Mouse (Mus musculus) stomach, embryonic 14.5 days (tissue): ENCODE measurements around the gene Zbtb16. TPM values are rescaled to one million over a fixed set of nuclear protein-coding genes. Genes with fewer than 3 reads are reported as not detected.

Experiments
- ATAC-seq: fragments of 200-750 bp; cut with Nextera tagmentation; 2 replicates; pipeline ENCODE4 v1.8.0; 2017; ENCODE audit warnings: low read depth, moderate TSS enrichment; ENCODE audit not compliant: insufficient number of reproducible peaks, insufficient read depth, low FRiP score
- H3K27ac ChIP-seq: fragments of 300-500 bp; sonication (generic); 2 replicates; pipeline ENCODE4 v1.5.1; 2014; ENCODE audit warnings: mild to moderate bottlenecking, low read length, moderate library complexity, mixed read lengths
- H3K27me3 ChIP-seq: fragments of 300-500 bp; sonication (generic); 2 replicates; pipeline ENCODE4 v1.6.1; 2014; ENCODE audit warnings: low read length, control low read depth, mixed read lengths; ENCODE audit not compliant: control insufficient read depth, insufficient read depth
- H3K36me3 ChIP-seq: fragments of 300-500 bp; sonication (generic); 2 replicates; pipeline ENCODE4 v1.6.1; 2014; ENCODE audit warnings: mild to moderate bottlenecking, control low read depth, low read length, moderate library complexity, mixed read lengths; ENCODE audit not compliant: control insufficient read depth, insufficient read depth
- H3K4me1 ChIP-seq: fragments of 300-500 bp; sonication (generic); 2 replicates; pipeline ENCODE4 v1.6.1; 2014; ENCODE audit warnings: low read length, control low read depth, mixed read lengths; ENCODE audit not compliant: control insufficient read depth, insufficient read depth
- H3K4me2 ChIP-seq: fragments of 300-500 bp; sonication (generic); replicated peaks from 2 replicates; pipeline ENCODE4 v1.6.1; 2014; ENCODE audit warnings: low read depth, low read length, control low read depth
- H3K4me3 ChIP-seq: fragments of 300-500 bp; sonication (generic); 2 replicates; pipeline ENCODE4 v1.5.1; 2014; ENCODE audit warnings: low read depth, low read length, control low read depth
- H3K9ac ChIP-seq: fragments of 300-500 bp; sonication (generic); replicated peaks from 2 replicates; pipeline ENCODE4 v1.6.1; 2014; ENCODE audit warnings: low read depth, mild to moderate bottlenecking, control low read depth, low read length, moderate library complexity, mixed read lengths
- H3K9me3 ChIP-seq: fragments of 300-500 bp; sonication (generic); 2 replicates; pipeline ENCODE4 v1.6.1; 2016; ENCODE audit warnings: low read depth, low read length, control low read depth; ENCODE audit not compliant: control insufficient read depth
- WGBS: fragments of 180-500 bp; shearing (Covaris S2); extraction: QIAGEN DNeasy Blood & Tissue Kit; methylation state at CpG from one replicate; pipeline ENCODE4 v1.1.7; 2014; 5-methylcytosine and 5-hydroxymethylcytosine counted together
- polyA plus RNA-seq: library from polyadenylated mRNA; unstranded; fragments of >200 nt; fragmentation: Nextera tagmentation; extraction: Ambion mirVana; gene quantifications from 2 replicates; pipeline ENCODE4 v1.2.1, GENCODE M21; 2014

The Zbtb16 gene
- polyA plus RNA-seq, 1 experiment from 2014 or later = 6.6 TPM

- 91% methylated on average over 6 of the region's 6 CpGs for WGBS
- no peak overlapping the region for H3K4me3 ChIP-seq
- H3K27ac ChIP-seq = no peak overlapping the region
- no peak overlapping the region for H3K4me2 ChIP-seq
- no peak for ATAC-seq
- H3K9ac ChIP-seq = no peak overlapping the region
- H3K4me1 ChIP-seq = 0 out of 2 replicates have a peak, but pooled peaks cover 6% of the 10 kb centered on the region
- no peaks in the 10 kb centered on the region for H3K27me3 ChIP-seq
- H3K36me3 ChIP-seq = no peaks in the 10 kb centered on the region
- no peaks in the 10 kb centered on the region for H3K9me3 ChIP-seq
Observed at GRCm38 (mm10) chr9:48725161-48725560, 110.9 kb downstream of the Zbtb16 start.

- H3K27me3 ChIP-seq = no peaks in the 10 kb centered on the region
- no peak overlapping the region for H3K4me3 ChIP-seq
- H3K9ac ChIP-seq = no peak overlapping the region
- no peaks in the 10 kb centered on the region for H3K36me3 ChIP-seq
- H3K4me1 ChIP-seq = 0 out of 2 replicates have a peak, but pooled peaks cover 6% of the 10 kb centered on the region
- WGBS = 53% methylated on average over 3 of the region's 3 CpGs
- H3K4me2 ChIP-seq = no peak overlapping the region
- no peaks in the 10 kb centered on the region for H3K9me3 ChIP-seq
- no peak for ATAC-seq
- no peak overlapping the region for H3K27ac ChIP-seq
Observed at GRCm38 (mm10) chr9:48724733-48725132, 111.3 kb downstream of the Zbtb16 start.

DNA sequence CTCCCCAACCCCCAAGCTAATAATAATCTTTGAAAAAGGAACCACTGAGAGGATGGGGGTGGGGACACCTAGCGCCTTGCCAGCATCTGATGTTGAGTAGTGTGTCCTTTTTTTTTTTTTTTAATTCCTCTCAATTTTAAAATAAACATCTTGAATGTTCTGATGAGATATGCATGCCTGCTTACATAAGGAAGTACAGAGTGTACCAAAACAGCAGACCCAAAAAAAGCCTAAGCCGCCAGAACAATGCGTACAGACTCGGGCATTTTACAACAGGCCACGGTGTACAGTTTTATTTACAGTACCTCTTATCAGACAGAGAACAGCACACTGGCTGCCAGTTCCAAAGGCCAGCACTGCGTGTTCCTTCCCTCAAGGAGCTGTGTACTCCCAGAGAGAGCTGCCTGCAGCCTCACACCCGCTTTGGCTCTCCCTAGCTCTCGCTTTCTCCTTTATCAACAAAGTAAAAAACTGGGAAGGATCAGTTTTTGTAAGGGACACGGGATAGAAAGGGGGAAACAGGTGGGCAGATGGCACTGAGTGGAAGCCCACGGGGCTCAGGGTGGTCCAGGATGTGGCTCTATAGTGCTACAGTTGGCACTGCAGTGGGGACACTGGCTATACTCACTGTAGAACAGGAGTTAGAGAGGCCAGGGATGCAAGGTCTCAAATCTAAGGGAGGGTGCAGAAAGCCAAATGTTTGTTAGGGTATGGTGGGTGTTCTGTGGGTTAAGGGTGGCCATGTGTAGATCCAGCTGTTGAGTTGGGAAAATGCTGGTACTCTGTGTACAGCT lies 112.3 kb downstream of the Zbtb16 start:
- 37% methylated on average over 10 of the region's 10 CpGs for WGBS
- Histone ChIP-seq H3K27me3 (no peaks in the 10 kb centered on the region), H3K4me2 (no peak overlapping the region), H3K9ac (no peak overlapping the region), H3K4me1 (0 out of 2 replicates have a peak, but pooled peaks cover 6% of the 10 kb centered on the region), H3K36me3 (no peaks in the 10 kb centered on the region), H3K4me3 (no peak overlapping the region), H3K27ac (no peak overlapping the region), H3K9me3 (no peaks in the 10 kb centered on the region)
- ATAC-seq = peak; percentile 56; the same call in 1 of the 2 replicates

DNA sequence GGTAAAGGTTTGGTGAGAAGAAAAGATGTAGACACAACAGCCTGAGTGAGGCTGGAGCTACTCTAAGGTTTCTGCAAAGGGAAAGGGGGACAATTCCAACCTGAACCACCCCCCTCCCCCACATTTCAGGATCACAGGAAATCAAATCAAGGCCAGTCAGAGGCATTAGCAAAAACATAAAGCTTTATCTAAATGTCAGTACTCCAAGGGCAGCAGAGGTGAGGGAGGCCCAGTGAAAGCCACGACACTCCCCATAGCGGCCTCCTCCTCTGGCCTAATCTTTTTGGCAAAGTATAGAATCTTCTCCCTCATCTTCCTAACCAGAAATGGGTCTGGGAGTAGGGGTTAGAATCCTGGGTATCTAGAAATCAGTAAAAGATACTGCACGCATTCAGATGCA lies 113.0 kb downstream of the Zbtb16 start:
- Histone ChIP-seq H3K9me3 (no peaks in the 10 kb centered on the region), H3K4me3 (no peak overlapping the region), H3K4me1 (0 out of 2 replicates have a peak, but pooled peaks cover 6% of the 10 kb centered on the region), H3K36me3 (no peaks in the 10 kb centered on the region), H3K4me2 (no peak overlapping the region), H3K27ac (no peak overlapping the region), H3K9ac (no peak overlapping the region), H3K27me3 (no peaks in the 10 kb centered on the region)
- ATAC-seq = no peak
- 53% methylated on average over 3 of the region's 3 CpGs for whole genome bisulfite sequencing

GRCm38 (mm10) chr9:48722261-48722920 lies 113.6 kb downstream of the Zbtb16 start:
- WGBS = 89% methylated on average over 3 of the region's 3 CpGs
- Histone ChIP-seq H3K27me3 (no peaks in the 10 kb centered on the region), H3K9me3 (no peaks in the 10 kb centered on the region), H3K4me3 (no peak overlapping the region), H3K9ac (no peak overlapping the region), H3K4me2 (no peak overlapping the region), H3K27ac (no peak overlapping the region), H3K4me1 (0 out of 2 replicates have a peak, but pooled peaks cover 6% of the 10 kb centered on the region), H3K36me3 (no peaks in the 10 kb centered on the region)
- no peak for ATAC-seq

DNA sequence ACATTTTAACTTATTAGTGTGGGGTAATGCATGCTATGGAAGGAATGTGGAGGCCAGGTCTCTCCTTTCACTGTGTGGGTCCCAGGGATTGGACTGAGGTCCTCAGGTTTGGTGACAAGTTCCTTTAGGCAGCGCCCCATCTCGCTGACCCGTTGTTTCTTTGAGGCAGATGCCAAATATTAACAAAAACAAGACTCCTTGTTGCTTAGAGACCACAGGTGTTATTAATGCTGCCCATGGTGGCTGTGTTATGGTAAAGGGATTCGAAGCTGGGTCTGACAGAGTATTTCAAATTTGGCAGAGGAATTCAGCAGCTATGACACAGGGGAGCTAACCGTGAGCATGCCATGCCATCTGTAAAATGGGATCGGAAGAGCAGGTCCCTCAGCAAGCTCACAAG lies 114.4 kb downstream of the Zbtb16 start:
- Histone ChIP-seq H3K9ac (no peak overlapping the region), H3K4me1 (0 out of 2 replicates have a peak, but pooled peaks cover 6% of the 10 kb centered on the region), H3K9me3 (no peaks in the 10 kb centered on the region), H3K4me2 (no peak overlapping the region), H3K36me3 (no peaks in the 10 kb centered on the region), H3K4me3 (no peak overlapping the region), H3K27me3 (no peaks in the 10 kb centered on the region), H3K27ac (no peak overlapping the region)
- no peak for ATAC-seq
- 87% methylated on average over 6 of the region's 6 CpGs for WGBS

- Histone ChIP-seq H3K4me3 (no peak overlapping the region), H3K27me3 (no peaks in the 10 kb centered on the region), H3K9me3 (no peaks in the 10 kb centered on the region), H3K4me1 (0 out of 2 replicates have a peak, but pooled peaks cover 6% of the 10 kb centered on the region), H3K9ac (no peak overlapping the region), H3K27ac (no peak overlapping the region), H3K36me3 (no peaks in the 10 kb centered on the region), H3K4me2 (no peak overlapping the region)
- ATAC-seq = no peak
- WGBS = 79% methylated on average over 3 of the region's 3 CpGs
Observed at GRCm38 (mm10) chr9:48721172-48721571, 114.8 kb downstream of the Zbtb16 start.

DNA sequence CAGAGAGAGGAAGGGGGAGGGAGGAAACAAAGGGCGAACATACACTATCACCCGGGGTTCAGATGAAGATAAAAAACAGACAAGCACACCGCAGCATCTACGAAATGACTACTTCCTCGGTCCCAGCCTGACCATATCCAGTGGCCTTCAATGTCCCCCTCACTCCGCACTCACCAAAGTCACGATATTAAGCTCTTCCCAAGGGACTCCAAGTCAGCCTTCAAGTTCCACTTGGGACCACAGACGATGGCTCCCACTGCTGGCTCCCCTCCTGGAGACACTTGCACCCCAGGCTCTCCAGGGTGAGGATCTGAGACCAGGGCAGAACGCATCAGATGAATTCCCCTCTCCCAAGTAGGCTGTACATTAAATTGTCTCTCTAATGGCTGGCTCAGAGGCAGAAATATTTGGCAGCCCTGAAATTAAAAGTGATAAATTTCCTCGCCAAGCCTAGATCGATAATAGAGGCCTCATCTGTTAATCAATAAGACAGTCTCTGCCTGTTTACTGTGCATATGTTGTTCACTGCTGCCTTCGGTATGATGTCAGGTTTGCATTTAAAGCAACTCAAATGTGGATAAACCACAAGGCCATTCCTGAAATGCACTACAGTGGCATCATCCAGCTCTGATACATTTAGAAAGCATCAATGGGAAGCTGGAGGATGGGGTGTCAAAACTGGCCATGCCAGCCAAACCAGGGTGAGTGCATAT lies 115.6 kb downstream of the Zbtb16 start:
- Histone ChIP-seq H3K4me3 (no peak overlapping the region), H3K9ac (no peak overlapping the region), H3K4me2 (no peak overlapping the region), H3K36me3 (no peaks in the 10 kb centered on the region), H3K4me1 (0 out of 2 replicates have a peak, but pooled peaks cover 6% of the 10 kb centered on the region), H3K27ac (no peak overlapping the region), H3K27me3 (no peaks in the 10 kb centered on the region), H3K9me3 (no peaks in the 10 kb centered on the region)
- ATAC-seq = no peak
- 82% methylated on average over 12 of the region's 12 CpGs for WGBS
